Mouse (Mus musculus): Measurements from ENCODE around the gene Mok. TPM values are rescaled to one million over a fixed set of nuclear protein-coding genes. Genes with fewer than 3 reads are reported as not detected.
A peak's percentile ranks its signal among the peaks of the same experiment; 100 is the strongest.

Mok gene
- polyA plus RNA-seq, 1 experiment from 2014 or later, result 1.4 TPM

GRCm38 (mm10) chr12:110770479-110771247, 70.1 kb downstream of the Mok start:
- DNase-seq (ENCODE audit: low spot score), result peak; percentile 40

- no peak for DNase-seq (ENCODE audit: low spot score)
These were observed 71.0 kb downstream of the Mok start for GRCm38 (mm10) chr12:110769660-110770297.

DNA sequence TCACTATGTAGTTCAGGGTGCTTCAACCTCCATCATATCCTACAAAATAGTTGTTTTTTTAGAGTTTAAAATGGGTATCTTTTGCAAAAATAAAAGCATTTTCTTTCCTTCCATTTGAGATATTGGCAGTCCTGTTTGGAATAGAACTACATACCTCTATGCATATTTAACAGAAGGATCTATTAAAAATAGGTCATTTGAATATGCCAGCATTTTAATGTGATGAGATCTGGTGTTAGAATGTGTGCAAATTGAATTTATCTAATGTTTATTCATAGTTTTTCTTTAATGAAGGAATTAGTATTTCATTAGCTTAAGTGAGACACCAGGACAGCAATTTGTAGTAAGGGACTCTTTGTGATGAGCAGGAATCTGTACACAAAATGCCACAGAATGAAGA, 72.2 kb downstream of the Mok start:
- no peak for DNase-seq (ENCODE audit: low spot score)

DNA sequence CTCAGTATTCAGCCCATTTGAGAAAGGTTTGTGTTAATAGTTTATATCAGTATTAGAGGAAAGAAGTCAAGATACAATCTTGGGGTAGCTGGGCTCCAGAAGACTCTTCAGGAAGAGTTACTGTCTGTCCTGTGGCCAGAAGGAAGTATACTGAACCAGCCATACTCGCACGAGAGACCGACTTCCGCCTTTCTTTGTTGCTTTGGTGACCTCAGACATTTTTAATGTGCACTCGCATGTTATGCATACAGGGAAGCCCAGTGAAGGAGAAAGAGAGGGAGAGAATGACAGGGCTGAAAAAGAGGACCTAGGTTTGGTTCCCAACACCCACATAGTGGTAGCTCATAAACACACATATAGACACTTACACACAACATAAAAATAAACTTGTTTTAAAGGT, 76.2 kb downstream of the Mok start:
- no peak for DNase-seq (ENCODE audit: low spot score)

DNA sequence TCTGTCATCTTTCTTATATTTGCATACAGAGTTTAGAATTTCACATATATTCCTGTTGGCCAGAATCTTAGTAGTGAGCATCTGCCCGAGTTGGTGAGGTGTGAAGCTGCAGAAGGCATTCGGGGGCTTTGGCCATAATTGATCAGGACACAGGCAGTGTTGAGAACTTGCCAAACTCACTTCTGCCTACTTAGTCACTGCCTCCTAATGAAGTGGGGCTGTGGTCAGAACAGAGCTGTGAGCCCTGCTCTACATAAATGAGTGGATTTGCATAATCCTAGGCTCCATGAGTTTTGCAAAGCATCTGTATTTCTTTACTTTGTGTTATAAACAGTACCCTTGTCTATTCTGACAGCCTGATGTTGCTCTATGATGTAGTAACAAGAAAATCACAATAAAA, 78.4 kb downstream of the Mok start:
- no peak for DNase-seq (ENCODE audit: low spot score)

- peak; percentile 71 for DNase-seq (ENCODE audit: low spot score)
These were observed 81.8 kb downstream of the Mok start for GRCm38 (mm10) chr12:110758932-110759331.

Other genes with a start within 250 kb of the Mok start
- gene Dync1h1, start 239.5 kb downstream of the Mok start, polyA plus RNA-seq (2015; fragmentation: Nextera tagmentation; extraction: Ambion mirVana), result 24.2 and 33.2 TPM in 2 replicates
- not detected in 2 replicates for gene 1700001K19Rik, start 158.3 kb downstream of the Mok start, polyA plus RNA-seq (2015; fragmentation: Nextera tagmentation; extraction: Ambion mirVana)
- 690 and 768 TPM in 2 replicates for gene Hsp90aa1, start 138.2 kb downstream of the Mok start, polyA plus RNA-seq (2015; fragmentation: Nextera tagmentation; extraction: Ambion mirVana)
- gene Wdr20, start 103.0 kb downstream of the Mok start, polyA plus RNA-seq (2015; fragmentation: Nextera tagmentation; extraction: Ambion mirVana), result 22.3 and 24.8 TPM in 2 replicates
- gene Zfp839, start 9.3 kb upstream of the Mok start, polyA plus RNA-seq (2015; fragmentation: Nextera tagmentation; extraction: Ambion mirVana), result 1.6 and 3.1 TPM in 2 replicates
- 70.0 and 71.9 TPM in 2 replicates for gene Cinp, start 48.2 kb upstream of the Mok start, polyA plus RNA-seq (2015; fragmentation: Nextera tagmentation; extraction: Ambion mirVana)
- gene Tecpr2, start 48.3 kb upstream of the Mok start, polyA plus RNA-seq (2015; fragmentation: Nextera tagmentation; extraction: Ambion mirVana), result 1.6 and 1.8 TPM in 2 replicates
- 9.6 and 11.0 TPM in 2 replicates for gene Ankrd9, start 138.1 kb upstream of the Mok start, polyA plus RNA-seq (2015; fragmentation: Nextera tagmentation; extraction: Ambion mirVana)
- gene Rcor1, start 198.4 kb upstream of the Mok start, polyA plus RNA-seq (2015; fragmentation: Nextera tagmentation; extraction: Ambion mirVana), result 10.1 and 14.0 TPM in 2 replicates

Data from thymus, postnatal 0 days (tissue).